Mouse (Mus musculus) heart, embryonic 13.5 days (tissue): ENCODE measurements at regions not wholly inside any gene's neighbourhood (a gene's known extent, or its start where the extent isn't known, plus 50 kb on each side); places are given as distances from the start of the nearest gene placed in this dataset.

ENCODE experiments used
- ATAC-seq: fragments of 200-750 bp; cut with Nextera tagmentation; 2 replicates; pipeline ENCODE4 v1.8.0; 2017; ENCODE audit warnings: moderate TSS enrichment; ENCODE audit not compliant: insufficient number of reproducible peaks, low FRiP score, low TSS enrichment; ENCODE audit errors: extremely low read depth
- H3K27ac ChIP-seq: fragments of 300-500 bp; sonication (generic); replicated peaks from 2 replicates; pipeline ENCODE4 v1.5.1; 2015; ENCODE audit warnings: moderate library complexity, mild to moderate bottlenecking, inconsistent platforms
- H3K27me3 ChIP-seq: fragments of 300-500 bp; sonication (generic); replicated peaks from 2 replicates; pipeline ENCODE4 v1.6.1; 2015; ENCODE audit warnings: mild to moderate bottlenecking, inconsistent platforms
- H3K36me3 ChIP-seq: fragments of 300-500 bp; sonication (generic); 2 replicates; pipeline ENCODE4 v1.6.1; 2015; ENCODE audit warnings: mild to moderate bottlenecking, inconsistent platforms
- H3K4me1 ChIP-seq: fragments of 300-500 bp; sonication (generic); 2 replicates; pipeline ENCODE4 v1.6.1; 2015; ENCODE audit warnings: inconsistent platforms
- H3K4me2 ChIP-seq: fragments of 300-500 bp; sonication (generic); 2 replicates; pipeline ENCODE4 v1.6.1; 2015; ENCODE audit warnings: inconsistent platforms, mild to moderate bottlenecking, moderate library complexity
- H3K4me3 ChIP-seq: fragments of 300-500 bp; sonication (generic); 2 replicates; pipeline ENCODE4 v1.5.1; 2015; ENCODE audit warnings: moderate library complexity, mild to moderate bottlenecking, inconsistent platforms
- H3K9ac ChIP-seq: fragments of 300-500 bp; sonication (generic); 2 replicates; pipeline ENCODE4 v1.6.1; 2015; ENCODE audit warnings: inconsistent platforms, mild to moderate bottlenecking, moderate library complexity
- H3K9me3 ChIP-seq: fragments of 300-500 bp; sonication (generic); 2 replicates; pipeline ENCODE4 v1.6.1; 2016; ENCODE audit warnings: inconsistent platforms
- WGBS: fragments of 180-500 bp; shearing (Covaris S2); methylation state at CpG from one replicate; pipeline ENCODE4 v1.1.7; 2015; ENCODE audit warnings: mixed read lengths; 5-methylcytosine and 5-hydroxymethylcytosine counted together

GRCm38 (mm10) chr3:99447361-99447760, 207.2 kb downstream of the Tbx15 start:
- Histone ChIP-seq H3K9ac (no peak overlapping the region), H3K9me3 (no peaks in the 10 kb centered on the region), H3K4me1 (no peaks in the 10 kb centered on the region), H3K27me3 (no peaks in the 10 kb centered on the region), H3K27ac (no peak overlapping the region), H3K36me3 (no peaks in the 10 kb centered on the region), H3K4me2 (no peak overlapping the region), H3K4me3 (no peak overlapping the region)
- 63% methylated on average over 2 of the region's 2 CpGs for WGBS
- ATAC-seq: no peak

GRCm38 (mm10) chr3:99447813-99448212, 207.6 kb downstream of the Tbx15 start:
- H3K9ac ChIP-seq: no peak overlapping the region
- H3K27ac ChIP-seq: no peak overlapping the region
- no peak for ATAC-seq
- H3K4me1 ChIP-seq: no peaks in the 10 kb centered on the region
- no peaks in the 10 kb centered on the region for H3K36me3 ChIP-seq
- no peaks in the 10 kb centered on the region for H3K9me3 ChIP-seq
- H3K4me2 ChIP-seq: no peak overlapping the region
- H3K27me3 ChIP-seq: no peaks in the 10 kb centered on the region
- no peak overlapping the region for H3K4me3 ChIP-seq
- 38% methylated on average over 2 of the region's 2 CpGs for WGBS

- Histone ChIP-seq H3K4me2 (no peak overlapping the region), H3K4me1 (no peaks in the 10 kb centered on the region), H3K36me3 (no peaks in the 10 kb centered on the region), H3K27ac (no peak overlapping the region), H3K4me3 (no peak overlapping the region), H3K9me3 (no peaks in the 10 kb centered on the region), H3K27me3 (no peaks in the 10 kb centered on the region), H3K9ac (no peak overlapping the region)
- WGBS: 58% methylated on average over 12 of the region's 12 CpGs
- no peak for ATAC-seq
Measured at GRCm38 (mm10) chr3:99459036-99459863, 219.1 kb downstream of the Tbx15 start.

- H3K9me3 ChIP-seq: no peaks in the 10 kb centered on the region
- H3K4me2 ChIP-seq: no peak overlapping the region
- WGBS: 78% methylated on average over 14 of the region's 14 CpGs
- no peaks in the 10 kb centered on the region for H3K36me3 ChIP-seq
- no peaks in the 10 kb centered on the region for H3K4me1 ChIP-seq
- no peak overlapping the region for H3K27ac ChIP-seq
- ATAC-seq: no peak
- H3K4me3 ChIP-seq: no peak overlapping the region
- no peak overlapping the region for H3K9ac ChIP-seq
- no peaks in the 10 kb centered on the region for H3K27me3 ChIP-seq
Measured at GRCm38 (mm10) chr3:99499980-99500379, 259.8 kb downstream of the Tbx15 start.

GRCm38 (mm10) chr3:99504772-99505171, 264.6 kb downstream of the Tbx15 start:
- Histone ChIP-seq H3K4me1 (no peaks in the 10 kb centered on the region), H3K9me3 (no peaks in the 10 kb centered on the region), H3K27me3 (no peaks in the 10 kb centered on the region), H3K4me2 (no peak overlapping the region), H3K4me3 (no peak overlapping the region), H3K27ac (no peak overlapping the region), H3K9ac (no peak overlapping the region), H3K36me3 (no peaks in the 10 kb centered on the region)
- no peak for ATAC-seq
- WGBS: 78% methylated on average over 2 of the region's 2 CpGs

DNA sequence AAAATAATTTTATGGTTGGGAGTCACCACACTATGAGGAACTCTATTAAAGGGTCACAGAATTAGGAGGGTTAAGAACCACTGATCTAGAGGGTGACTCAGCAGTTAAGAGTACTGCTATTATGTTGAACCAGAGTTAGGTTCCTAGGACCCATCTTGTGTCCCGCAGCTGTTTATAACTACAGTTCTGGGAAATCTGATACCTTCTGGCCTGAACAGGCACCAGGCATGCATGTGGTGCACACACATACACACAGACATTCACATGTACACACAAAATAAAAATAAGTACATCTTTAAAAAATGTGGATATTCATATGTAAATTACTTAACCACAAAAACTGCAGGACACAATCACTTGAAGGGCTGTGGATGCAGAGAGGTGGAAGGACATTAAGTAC, 272.1 kb downstream of the Tbx15 start:
- Histone ChIP-seq H3K4me2 (no peak overlapping the region), H3K27ac (no peak overlapping the region), H3K9me3 (no peaks in the 10 kb centered on the region), H3K9ac (no peak overlapping the region), H3K27me3 (no peaks in the 10 kb centered on the region), H3K4me1 (no peaks in the 10 kb centered on the region), H3K36me3 (no peaks in the 10 kb centered on the region), H3K4me3 (no peak overlapping the region)
- ATAC-seq: no peak
- 78% methylated on average over 1 of the region's 1 CpGs for WGBS

DNA sequence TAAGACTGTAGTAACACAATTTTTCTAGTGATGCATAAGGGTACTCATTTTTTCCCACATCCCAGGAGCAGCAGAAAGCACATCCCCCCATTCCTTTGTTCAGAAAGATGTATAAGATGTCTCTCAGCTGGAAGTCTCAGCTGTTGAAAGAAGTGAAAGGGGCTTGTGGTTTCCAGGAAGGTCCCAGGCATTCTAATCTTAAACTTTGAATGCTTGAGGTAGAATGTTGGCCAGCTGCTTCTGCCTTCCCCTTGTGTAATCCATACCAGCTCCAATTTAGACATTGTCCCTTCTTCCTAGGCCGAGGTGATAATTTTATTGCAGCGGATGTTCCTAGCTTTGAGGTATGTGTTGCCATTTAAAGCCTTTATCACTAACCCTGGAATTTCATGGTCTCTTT, 272.8 kb downstream of the Tbx15 start:
- H3K27me3 ChIP-seq: no peaks in the 10 kb centered on the region
- no peak overlapping the region for H3K4me2 ChIP-seq
- no peaks in the 10 kb centered on the region for H3K4me1 ChIP-seq
- no peak overlapping the region for H3K9ac ChIP-seq
- no peak overlapping the region for H3K27ac ChIP-seq
- WGBS: 71% methylated on average over 2 of the region's 2 CpGs
- no peaks in the 10 kb centered on the region for H3K36me3 ChIP-seq
- no peak for ATAC-seq
- H3K4me3 ChIP-seq: no peak overlapping the region
- no peaks in the 10 kb centered on the region for H3K9me3 ChIP-seq

DNA sequence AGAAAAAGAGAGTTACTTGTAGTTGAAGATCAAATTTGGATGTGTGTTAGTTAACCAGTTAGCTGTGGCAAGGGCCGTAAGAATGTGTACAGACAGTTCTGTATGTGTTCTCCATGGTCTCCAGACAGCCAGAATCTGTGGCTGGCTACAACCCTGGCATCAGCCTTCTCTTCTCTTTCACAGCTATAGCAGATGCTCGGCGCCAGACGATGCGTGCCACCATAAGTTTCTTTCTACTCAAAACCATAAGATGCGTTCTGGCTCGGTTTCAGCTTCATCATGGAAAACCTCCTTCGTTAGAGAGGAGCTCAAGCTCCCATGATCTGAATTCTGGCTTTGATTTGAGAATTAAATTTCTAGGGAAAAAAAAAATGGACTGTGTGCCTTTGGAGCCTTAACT, 275.6 kb downstream of the Tbx15 start:
- H3K27me3 ChIP-seq: no peaks in the 10 kb centered on the region
- no peak overlapping the region for H3K27ac ChIP-seq
- ATAC-seq: no peak
- H3K4me3 ChIP-seq: no peak overlapping the region
- WGBS: 84% methylated on average over 8 of the region's 8 CpGs
- H3K4me2 ChIP-seq: no peak overlapping the region
- no peaks in the 10 kb centered on the region for H3K4me1 ChIP-seq
- no peaks in the 10 kb centered on the region for H3K36me3 ChIP-seq
- no peak overlapping the region for H3K9ac ChIP-seq
- H3K9me3 ChIP-seq: no peaks in the 10 kb centered on the region

DNA sequence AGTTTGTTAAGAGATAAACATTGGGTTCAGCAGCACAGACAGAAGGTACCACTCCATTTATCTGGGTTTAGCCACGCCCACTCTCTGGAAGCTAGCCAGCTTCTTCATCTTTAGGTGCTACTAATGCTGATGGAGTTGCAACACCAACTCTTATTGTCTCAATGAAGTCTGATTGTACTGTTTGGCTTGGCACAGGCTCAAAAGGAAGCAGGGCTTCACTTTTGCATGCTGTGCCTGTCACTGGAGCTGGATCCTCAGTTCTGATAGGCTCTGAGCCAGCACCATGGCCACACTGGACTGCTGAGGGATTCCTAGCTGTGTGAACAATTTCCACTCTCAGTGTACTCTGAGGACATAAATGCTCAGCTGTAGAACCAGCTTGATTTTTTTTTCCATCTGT, 320.7 kb downstream of the Tbx15 start:
- Histone ChIP-seq H3K4me3 (no peak overlapping the region), H3K36me3 (no peaks in the 10 kb centered on the region), H3K9ac (no peak overlapping the region), H3K4me2 (no peak overlapping the region), H3K27me3 (no peaks in the 10 kb centered on the region), H3K27ac (no peak overlapping the region), H3K4me1 (peaks cover 19% of the 10 kb centered on the region), H3K9me3 (no peaks in the 10 kb centered on the region)
- 41% methylated on average over 1 of the region's 1 CpGs for WGBS
- peak; percentile 42; the same call in 1 of the 2 replicates for ATAC-seq

DNA sequence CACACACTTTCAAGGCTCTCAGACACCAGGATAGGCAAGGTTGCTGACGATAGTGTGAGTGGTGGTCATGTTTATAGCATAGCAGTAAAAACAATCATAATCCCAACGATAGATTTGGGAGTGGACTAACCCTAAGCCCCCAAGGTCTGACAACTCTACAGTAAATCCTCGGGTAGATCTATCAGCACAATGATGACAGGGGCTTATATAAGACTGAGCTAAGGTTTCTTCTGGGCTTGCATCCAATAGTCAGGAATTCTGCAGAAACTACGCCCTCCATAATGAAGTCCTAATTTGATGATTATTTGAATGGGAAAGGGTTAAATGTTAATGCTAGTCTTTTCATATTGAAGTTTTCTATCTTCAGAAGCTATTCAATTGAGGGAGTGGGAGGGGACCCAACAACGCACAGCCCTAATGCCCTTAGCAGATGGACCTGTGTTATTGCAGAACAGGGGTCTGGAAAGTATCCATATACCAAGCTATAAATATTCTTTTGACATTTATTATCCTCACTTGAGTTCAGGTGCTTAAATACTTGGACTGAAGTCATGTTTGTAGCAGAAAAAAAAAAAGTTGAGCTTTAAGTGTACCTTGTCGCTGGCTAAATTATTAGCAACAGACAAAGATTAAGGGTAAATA, 311.8 kb upstream of the Spag17 start:
- H3K4me3 ChIP-seq: no peak overlapping the region
- no peak overlapping the region for H3K4me2 ChIP-seq
- WGBS: 62% methylated on average over 6 of the region's 6 CpGs
- no peak overlapping the region for H3K9ac ChIP-seq
- no peaks in the 10 kb centered on the region for H3K36me3 ChIP-seq
- no peaks in the 10 kb centered on the region for H3K4me1 ChIP-seq
- H3K27me3 ChIP-seq: no peaks in the 10 kb centered on the region
- H3K27ac ChIP-seq: no peak overlapping the region
- H3K9me3 ChIP-seq: no peaks in the 10 kb centered on the region
- ATAC-seq: no peak

DNA sequence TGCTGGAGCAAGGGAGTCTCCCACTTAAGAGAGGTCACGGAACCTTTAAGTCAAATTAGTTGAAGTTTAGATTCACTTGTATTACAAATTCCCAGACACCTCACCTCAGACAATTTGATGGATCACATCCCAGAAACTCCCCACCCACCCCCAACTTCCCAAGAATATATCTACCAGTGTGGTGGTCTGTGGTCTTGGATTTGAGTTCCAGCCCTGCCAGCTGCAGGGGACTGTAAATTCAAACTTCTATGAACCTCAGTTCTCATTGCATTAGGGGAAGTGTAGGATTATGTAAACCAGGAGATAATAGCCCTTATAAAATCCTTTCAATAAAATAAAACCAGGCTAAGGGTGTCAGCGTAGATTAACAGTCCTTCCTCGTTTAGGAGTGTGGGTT, 311.2 kb upstream of the Spag17 start:
- 83% methylated on average over 3 of the region's 3 CpGs for WGBS
- no peak for ATAC-seq
- Histone ChIP-seq H3K36me3 (no peaks in the 10 kb centered on the region), H3K4me3 (no peak overlapping the region), H3K4me1 (no peaks in the 10 kb centered on the region), H3K4me2 (no peak overlapping the region), H3K9me3 (no peaks in the 10 kb centered on the region), H3K27me3 (no peaks in the 10 kb centered on the region), H3K27ac (no peak overlapping the region), H3K9ac (no peak overlapping the region)

GRCm38 (mm10) chr3:99602679-99603078, 282.5 kb upstream of the Spag17 start:
- Histone ChIP-seq H3K4me3 (no peak overlapping the region), H3K27me3 (no peaks in the 10 kb centered on the region), H3K4me2 (no peak overlapping the region), H3K36me3 (no peaks in the 10 kb centered on the region), H3K4me1 (no peaks in the 10 kb centered on the region), H3K9me3 (no peaks in the 10 kb centered on the region), H3K27ac (no peak overlapping the region), H3K9ac (no peak overlapping the region)
- 41% methylated on average over 3 of the region's 3 CpGs for WGBS
- no peak for ATAC-seq
